Mouse (Mus musculus) c-Kit-negative CD71-positive TER-119-positive erythroid progenitor cells, embryonic 14.5 days (primary cell): Measurements from ENCODE around the gene Slc6a2.

ENCODE experiments used
- DNase-seq: peaks from one replicate; pipeline ENCODE4 v3.0.0-alpha.2; 2013; ENCODE audit warnings: low read depth, low spot score

Gene Slc6a2

DNA sequence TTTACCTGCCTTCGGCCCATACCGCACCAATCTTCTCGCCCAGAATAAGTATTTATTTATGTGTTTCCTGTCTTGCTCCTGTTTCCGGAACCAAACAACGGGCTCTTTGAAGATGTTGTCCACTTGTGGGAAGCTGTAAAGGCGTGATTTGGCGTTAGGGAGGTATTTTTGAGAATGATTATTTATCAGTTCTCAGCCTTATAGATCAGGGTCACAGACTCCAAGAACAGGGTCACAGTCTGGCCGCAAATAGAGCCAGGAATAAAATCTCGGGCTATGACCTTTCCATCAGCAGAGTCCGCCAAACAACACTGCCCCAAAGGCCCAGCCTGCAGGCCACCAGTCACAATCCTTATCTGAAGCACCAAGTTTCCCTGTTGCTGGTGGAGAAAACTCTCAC is at the start of gene Slc6a2:
Slc6a2 (plus strand) TSS at position 301 of the 400 bp plus-strand sequence.
- no peak for DNase-seq

- no peak for DNase-seq
These were observed 48.4 kb upstream of the Slc6a2 start for GRCm38 (mm10) chr8:92911477-92911876.

GRCm38 (mm10) chr8:92913396-92913795 is 46.5 kb upstream of the Slc6a2 start:
- no peak for DNase-seq

DNA sequence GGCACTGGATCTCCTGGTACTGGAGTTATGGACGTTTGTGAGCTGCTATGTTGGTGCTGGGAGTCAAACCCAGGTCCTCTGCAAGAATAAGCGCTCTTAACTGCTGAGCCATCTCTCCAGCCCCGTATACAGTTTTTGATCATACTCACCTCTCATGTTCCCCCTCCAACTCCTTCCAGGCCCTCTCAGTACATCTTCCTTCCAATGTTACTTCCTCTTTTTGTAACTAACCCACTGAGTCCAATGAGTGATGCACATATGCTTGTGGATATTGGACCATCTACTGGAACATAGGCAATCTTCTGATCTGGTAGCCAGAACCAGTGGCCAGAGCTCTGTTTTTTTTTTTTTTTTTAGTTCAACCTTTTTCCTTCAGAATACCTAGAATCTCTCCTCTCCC is 43.8 kb upstream of the Slc6a2 start:
- DNase-seq = no peak

- no peak for DNase-seq
These were observed 38.1 kb upstream of the Slc6a2 start for GRCm38 (mm10) chr8:92921768-92922167.

GRCm38 (mm10) chr8:92928986-92929385 is 30.9 kb upstream of the Slc6a2 start:
- DNase-seq = no peak

DNA sequence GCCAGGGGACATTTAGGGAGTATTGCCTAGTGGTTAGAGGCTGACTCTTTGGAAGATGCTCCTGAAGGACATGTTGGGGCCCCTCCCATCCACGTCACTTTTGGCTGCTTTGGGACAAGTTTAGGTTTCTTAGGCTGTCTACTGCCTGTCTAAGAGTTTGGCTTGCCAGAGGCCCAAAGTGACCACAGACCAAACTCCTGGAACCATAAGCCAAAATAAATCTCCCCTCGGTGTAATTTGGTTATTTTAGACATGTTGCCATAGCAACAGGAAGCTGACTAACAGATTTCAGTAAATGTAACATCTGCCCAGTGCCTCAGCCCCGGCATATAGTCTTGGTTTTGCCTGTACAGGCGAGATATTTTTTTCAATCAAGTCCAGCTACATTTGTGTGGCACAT is 21.8 kb upstream of the Slc6a2 start:
- no peak for DNase-seq

DNA sequence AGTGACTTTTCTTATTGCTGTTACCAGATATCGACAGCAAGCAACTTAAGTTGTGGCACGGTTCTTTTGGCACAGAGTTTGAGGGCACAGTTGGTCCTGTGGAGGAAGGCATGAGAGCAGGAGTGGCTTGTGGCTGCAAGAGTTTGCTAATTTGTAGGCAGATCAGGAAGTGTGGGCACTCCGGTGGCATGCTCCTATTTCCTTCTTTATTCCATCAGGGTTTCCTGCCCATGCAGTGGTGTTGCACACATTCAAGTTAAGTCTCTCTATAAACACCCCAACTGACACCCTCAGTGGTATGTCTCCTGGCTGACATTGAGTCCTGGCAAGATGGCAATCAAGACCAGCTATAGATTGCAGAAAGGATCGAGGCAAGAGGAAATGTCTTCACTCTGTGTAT is 10.8 kb upstream of the Slc6a2 start:
- no peak for DNase-seq

GRCm38 (mm10) chr8:92950639-92951371 is 9.1 kb upstream of the Slc6a2 start:
- no peak for DNase-seq

DNA sequence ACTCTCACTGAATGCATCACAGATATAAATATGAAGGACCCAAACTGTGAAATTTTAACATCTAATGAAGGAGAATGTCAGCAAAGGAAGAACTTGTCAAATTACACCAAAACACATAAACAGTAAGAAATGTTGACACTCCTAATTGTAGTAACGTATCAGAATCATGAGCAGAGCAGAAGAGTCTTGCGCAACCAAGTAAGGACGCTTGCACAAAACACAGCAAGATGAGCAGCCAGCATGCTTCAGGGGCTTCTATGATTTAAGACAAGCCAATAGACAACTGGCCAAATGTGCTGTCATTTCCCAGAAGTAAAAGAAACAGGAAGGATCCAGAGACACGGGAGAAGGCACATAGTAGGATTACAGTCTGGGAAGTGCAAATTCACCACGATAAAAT is 5.8 kb upstream of the Slc6a2 start:
- no peak for DNase-seq

- DNase-seq = no peak
These were observed 602 bp downstream of the Slc6a2 start for GRCm38 (mm10) chr8:92960451-92960911.

- no peak for DNase-seq
These were observed 1.2 kb downstream of the Slc6a2 start for GRCm38 (mm10) chr8:92961088-92961487.

- no peak for DNase-seq
These were observed 4.7 kb downstream of the Slc6a2 start for GRCm38 (mm10) chr8:92964556-92964955.

DNA sequence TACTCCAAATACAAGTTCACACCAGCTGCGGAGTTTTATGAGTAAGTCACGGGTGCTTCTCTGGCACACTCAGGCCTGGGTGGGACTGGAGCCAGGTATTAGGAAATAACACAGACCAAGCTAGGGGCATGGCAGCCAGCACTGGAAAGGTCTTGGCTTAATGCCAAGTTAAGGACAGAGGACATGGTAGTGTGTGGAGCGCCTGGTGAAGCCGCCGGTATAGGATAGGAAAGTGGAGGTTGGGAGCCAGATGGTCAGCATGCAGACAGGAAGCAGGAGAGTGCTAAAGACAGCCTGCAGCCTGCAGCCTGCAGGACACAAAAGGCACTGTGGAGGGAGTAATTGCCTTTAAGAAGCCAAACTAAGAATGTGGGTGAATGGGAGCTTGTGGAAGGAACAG is 13.1 kb downstream of the Slc6a2 start:
- DNase-seq = no peak

GRCm38 (mm10) chr8:92976656-92977055 is 16.8 kb downstream of the Slc6a2 start:
- DNase-seq = no peak

DNA sequence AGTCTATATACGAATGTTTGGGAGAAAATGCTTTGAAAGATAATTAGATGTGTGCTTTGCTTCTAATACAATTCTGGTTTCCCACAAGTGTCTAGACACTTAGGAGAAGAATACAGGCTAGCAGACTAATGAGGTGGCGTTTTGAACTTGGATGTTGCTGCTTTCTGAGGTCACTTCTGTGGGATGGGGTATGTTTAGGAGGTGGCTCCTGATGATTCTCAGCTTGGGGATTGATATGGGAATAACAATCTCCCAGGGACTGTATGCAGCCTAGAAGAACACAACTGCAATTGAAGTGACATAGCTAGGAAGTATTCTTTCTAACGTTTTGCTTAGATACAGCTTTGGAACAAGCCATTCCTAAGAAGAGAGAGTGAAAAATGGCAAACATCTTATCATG is 22.6 kb downstream of the Slc6a2 start:
- no peak for DNase-seq

DNA sequence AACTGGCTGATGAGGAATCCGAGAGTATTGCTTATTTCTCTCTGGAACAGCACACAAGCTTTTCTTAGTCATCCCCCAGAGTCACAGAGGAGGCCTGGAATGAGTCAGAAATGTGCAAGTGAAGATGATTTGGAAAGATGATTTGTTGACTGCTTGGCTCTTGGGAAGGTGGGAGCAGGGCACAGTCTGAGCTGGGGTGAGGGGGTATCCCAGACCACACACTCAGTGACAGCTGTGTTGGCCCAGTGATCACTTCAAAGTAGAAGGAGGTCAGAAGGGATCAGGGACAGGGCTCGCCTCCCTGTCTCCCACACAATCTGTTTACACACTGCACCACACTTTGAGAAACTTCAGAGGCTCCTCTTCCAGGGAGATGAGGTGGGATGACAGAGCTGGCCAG is 24.5 kb downstream of the Slc6a2 start:
- DNase-seq = no peak

- DNase-seq = no peak
These were observed 37.0 kb downstream of the Slc6a2 start for GRCm38 (mm10) chr8:92996840-92997239.

- DNase-seq = no peak
These were observed 38.7 kb downstream of the Slc6a2 start for GRCm38 (mm10) chr8:92998600-92998999.

GRCm38 (mm10) chr8:93010286-93010685 is 50.4 kb downstream of the Slc6a2 start:
- DNase-seq = no peak

DNA sequence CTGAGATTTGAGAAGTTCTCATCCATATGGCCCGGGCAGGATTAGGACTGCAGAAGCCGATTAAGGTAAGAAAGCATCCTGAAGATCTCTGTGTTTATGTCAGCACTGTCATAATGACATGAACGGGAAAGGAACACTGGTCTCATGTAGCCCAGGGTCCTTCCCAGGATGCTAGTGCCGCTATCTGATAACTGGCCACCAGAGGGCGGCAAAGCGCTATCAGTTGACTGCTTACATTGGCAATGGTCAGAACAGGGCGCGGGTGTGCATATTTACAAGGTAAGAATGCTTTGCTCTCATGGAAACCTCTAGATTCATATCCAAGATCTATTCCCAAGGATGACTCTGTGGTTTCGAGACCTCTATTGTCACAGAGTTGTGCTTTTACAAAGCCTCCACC is 51.6 kb downstream of the Slc6a2 start:
- peak; percentile 9 for DNase-seq

DNA sequence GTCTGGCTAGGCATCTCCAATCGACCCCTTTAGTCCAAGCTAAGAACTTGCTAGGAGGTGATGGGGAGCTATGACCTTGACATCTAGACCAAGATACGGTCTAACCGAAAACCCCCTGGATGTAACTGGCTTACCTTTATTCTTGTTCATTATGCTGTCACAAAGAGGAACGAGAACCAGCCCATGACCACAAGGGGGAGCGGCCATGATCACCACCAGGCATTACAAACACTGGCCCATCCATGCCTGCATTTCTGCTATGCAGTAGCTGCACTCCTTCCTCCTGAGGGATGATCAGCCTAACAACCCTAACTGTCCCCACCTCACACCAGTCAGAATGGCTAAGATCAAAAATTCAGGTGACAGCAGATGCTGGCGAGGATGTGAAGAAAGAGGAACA is 52.3 kb downstream of the Slc6a2 start:
- no peak for DNase-seq

GRCm38 (mm10) chr8:93014300-93014699 is 54.4 kb downstream of the Slc6a2 start:
- DNase-seq = no peak

DNA sequence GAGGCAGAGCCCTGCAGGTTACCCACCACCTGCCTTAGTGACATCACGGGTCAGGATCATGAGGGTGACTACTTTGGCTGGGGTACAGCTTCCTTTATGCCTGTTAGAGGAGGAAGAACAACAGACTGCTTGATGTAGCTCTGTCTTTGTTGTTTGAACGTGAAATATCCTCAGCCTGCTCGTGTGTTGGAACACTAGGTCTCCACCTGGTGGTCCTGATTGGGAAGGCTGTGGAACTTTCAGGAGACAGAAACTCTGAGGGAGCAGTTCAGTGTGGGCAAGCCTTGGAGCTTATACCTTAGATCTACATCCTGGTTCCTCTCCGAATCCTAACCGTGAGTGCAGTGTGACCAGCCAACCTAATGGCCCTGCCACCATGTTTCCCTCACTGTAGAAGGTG is 61.9 kb downstream of the Slc6a2 start:
- DNase-seq = no peak
